Mouse (Mus musculus) E14TG2a.4 (cell line): ENCODE data around the gene Sgpp1.

Experiments used
- CTCF ChIP-seq: conservative IDR thresholded peaks from 2 replicates; pipeline ENCODE4 v1.5.1; 2014; ENCODE audit warnings: low read length
- NANOG ChIP-seq: IDR thresholded peaks from 2 replicates; pipeline ENCODE4 v1.6.1; 2014; ENCODE audit warnings: borderline replicate concordance, low read length, mixed read lengths
- POU5F1 ChIP-seq: IDR thresholded peaks from 2 replicates; pipeline ENCODE4 v1.6.1; 2014; ENCODE audit warnings: low read length, borderline replicate concordance

GRCm38 (mm10) chr12:75765751-75766150 is 30.2 kb upstream of the Sgpp1 start:
- TF ChIP-seq CTCF, result no peak
- no peak for TF ChIP-seq POU5F1
- TF ChIP-seq NANOG, result no peak
